Mouse (Mus musculus): ENCODE results near the gene Nfia. TPM values are rescaled to one million over a fixed set of nuclear protein-coding genes. Genes with fewer than 3 reads are reported as not detected.

Nfia gene
- total RNA-seq, 1 experiment from 2014 or later = 206 TPM

- DNase-seq = no peak
Measured at GRCm38 (mm10) chr4:98009966-98010365, 237.4 kb downstream of the Nfia start.

- DNase-seq = no peak
Measured at GRCm38 (mm10) chr4:98019811-98020210, 247.3 kb downstream of the Nfia start.

- DNase-seq = no peak
Measured at GRCm38 (mm10) chr4:98020836-98021235, 248.3 kb downstream of the Nfia start.

- DNase-seq = no peak
Measured at GRCm38 (mm10) chr4:98023245-98023792, 250.8 kb downstream of the Nfia start.

GRCm38 (mm10) chr4:98027412-98027811 lies 254.9 kb downstream of the Nfia start:
- no peak for DNase-seq

- no peak for DNase-seq
Measured at GRCm38 (mm10) chr4:98031871-98032270, 259.3 kb downstream of the Nfia start.

GRCm38 (mm10) chr4:98032332-98032731 lies 259.8 kb downstream of the Nfia start:
- no peak for DNase-seq

- DNase-seq = no peak
Measured at GRCm38 (mm10) chr4:98039095-98039494, 266.6 kb downstream of the Nfia start.

GRCm38 (mm10) chr4:98040179-98040578 lies 267.6 kb downstream of the Nfia start:
- no peak for DNase-seq

GRCm38 (mm10) chr4:98044611-98045010 lies 272.1 kb downstream of the Nfia start:
- no peak for DNase-seq

GRCm38 (mm10) chr4:98047369-98047768 lies 274.8 kb downstream of the Nfia start:
- DNase-seq = no peak

- no peak for DNase-seq
Measured at GRCm38 (mm10) chr4:98049584-98049983, 277.1 kb downstream of the Nfia start.

- no peak for DNase-seq
Measured at GRCm38 (mm10) chr4:98050003-98050620, 277.6 kb downstream of the Nfia start.

GRCm38 (mm10) chr4:98050781-98051180 lies 278.2 kb downstream of the Nfia start:
- no peak for DNase-seq

GRCm38 (mm10) chr4:98051326-98051725 lies 278.8 kb downstream of the Nfia start:
- DNase-seq = no peak

- DNase-seq = no peak
Measured at GRCm38 (mm10) chr4:98055036-98055435, 282.5 kb downstream of the Nfia start.

GRCm38 (mm10) chr4:98056396-98057020 lies 284.0 kb downstream of the Nfia start:
- DNase-seq = no peak

GRCm38 (mm10) chr4:98057246-98057645 lies 284.7 kb downstream of the Nfia start:
- DNase-seq = no peak

GRCm38 (mm10) chr4:98057721-98058120 lies 285.2 kb downstream of the Nfia start:
- no peak for DNase-seq

- DNase-seq = no peak
Measured at GRCm38 (mm10) chr4:98058182-98058581, 285.6 kb downstream of the Nfia start.

- no peak for DNase-seq
Measured at GRCm38 (mm10) chr4:98060601-98061000, 288.1 kb downstream of the Nfia start.

- no peak for DNase-seq
Measured at GRCm38 (mm10) chr4:98061086-98061485, 288.6 kb downstream of the Nfia start.

- no peak for DNase-seq
Measured at GRCm38 (mm10) chr4:98063280-98063679, 290.7 kb downstream of the Nfia start.

GRCm38 (mm10) chr4:98076106-98076505 lies 303.6 kb downstream of the Nfia start:
- DNase-seq = no peak

Data from adrenal gland, postnatal 25 days (tissue).